Mouse (Mus musculus): ENCODE data around the gene Elmo3. TPM values are rescaled to one million over a fixed set of nuclear protein-coding genes. Genes with fewer than 3 reads are reported as not detected.
A peak's percentile ranks its signal among the peaks of the same experiment; 100 is the strongest.
"Not testable (repeated sequence)": the region's sequence is repeated elsewhere in the genome, so short reads cannot be mapped to it uniquely, and the experiment has no call there.

Elmo3 gene
- polyA plus RNA-seq, 1 experiment from 2014 or later, result 18.9 TPM

GRCm38 (mm10) chr8:105286907-105287306 lies 18.5 kb upstream of the Elmo3 start:
- peaks cover 6% of the 10 kb centered on the region; the same call in 1 of the 2 replicates for H3K27me3 ChIP-seq (ENCODE audit: control insufficient read depth, insufficient read depth, low read length)
- H3K27ac ChIP-seq (ENCODE audit: low read length), result no peak overlapping the region
- H3K4me2 ChIP-seq (ENCODE audit: low read depth, low read length), result no peak overlapping the region
- ATAC-seq (ENCODE audit: insufficient read depth, low FRiP score), result no peak
- H3K36me3 ChIP-seq (ENCODE audit: control insufficient read depth, insufficient read depth, low read length), result no peaks in the 10 kb centered on the region
- H3K4me1 ChIP-seq (ENCODE audit: control insufficient read depth, insufficient read depth, low read length), result peaks cover 21% of the 10 kb centered on the region
- no peaks in the 10 kb centered on the region for H3K9me3 ChIP-seq (replicated peaks; ENCODE audit: control insufficient read depth, low read length)
- H3K9ac ChIP-seq (ENCODE audit: low read length), result no peak overlapping the region
- H3K4me3 ChIP-seq (replicated peaks; ENCODE audit: low read length), result no peak overlapping the region
- WGBS, result 90% methylated on average over 4 of the region's 4 CpGs

- peak overlapping the region; percentile 64 for H3K4me3 ChIP-seq (replicated peaks; ENCODE audit: low read length)
- 84% methylated on average over 5 of the region's 5 CpGs for WGBS
- no peaks in the 10 kb centered on the region for H3K36me3 ChIP-seq (ENCODE audit: control insufficient read depth, insufficient read depth, low read length)
- peak overlapping the region; percentile 93 for H3K4me2 ChIP-seq (ENCODE audit: low read depth, low read length)
- no peak overlapping the region for H3K9ac ChIP-seq (ENCODE audit: low read length)
- peaks cover 21% of the 10 kb centered on the region for H3K4me1 ChIP-seq (ENCODE audit: control insufficient read depth, insufficient read depth, low read length)
- peaks cover 6% of the 10 kb centered on the region; the same call in 1 of the 2 replicates for H3K27me3 ChIP-seq (ENCODE audit: control insufficient read depth, insufficient read depth, low read length)
- no peak overlapping the region; the same call in 1 of the 2 replicates for H3K27ac ChIP-seq (ENCODE audit: low read length)
- no peaks in the 10 kb centered on the region for H3K9me3 ChIP-seq (replicated peaks; ENCODE audit: control insufficient read depth, low read length)
- ATAC-seq (ENCODE audit: insufficient read depth, low FRiP score), result no peak
Measured at GRCm38 (mm10) chr8:105288231-105288630, 17.2 kb upstream of the Elmo3 start.

- no peaks in the 10 kb centered on the region for H3K36me3 ChIP-seq (ENCODE audit: control insufficient read depth, insufficient read depth, low read length)
- under 1% methylated on average over 53 of the region's 53 CpGs for WGBS
- H3K9me3 ChIP-seq (replicated peaks; ENCODE audit: control insufficient read depth, low read length), result no peaks in the 10 kb centered on the region
- peak overlapping the region; percentile 93 for H3K4me2 ChIP-seq (ENCODE audit: low read depth, low read length)
- peak overlapping the region; percentile 87 for H3K27ac ChIP-seq (ENCODE audit: low read length)
- peak overlapping the region; percentile 71 for H3K9ac ChIP-seq (ENCODE audit: low read length)
- peaks cover 21% of the 10 kb centered on the region for H3K4me1 ChIP-seq (ENCODE audit: control insufficient read depth, insufficient read depth, low read length)
- ATAC-seq (ENCODE audit: insufficient read depth, low FRiP score), result peak; percentile 93
- peak overlapping the region; percentile 64 for H3K4me3 ChIP-seq (replicated peaks; ENCODE audit: low read length)
- peaks cover 6% of the 10 kb centered on the region; the same call in 1 of the 2 replicates for H3K27me3 ChIP-seq (ENCODE audit: control insufficient read depth, insufficient read depth, low read length)
Measured at GRCm38 (mm10) chr8:105288958-105289732, 16.3 kb upstream of the Elmo3 start.

- Histone ChIP-seq H3K36me3 (ENCODE audit: control insufficient read depth, insufficient read depth, low read length) (no peaks in the 10 kb centered on the region), H3K27me3 (ENCODE audit: control insufficient read depth, insufficient read depth, low read length) (peaks cover 6% of the 10 kb centered on the region; the same call in 1 of the 2 replicates), H3K4me1 (ENCODE audit: control insufficient read depth, insufficient read depth, low read length) (peaks cover 21% of the 10 kb centered on the region), H3K9ac (ENCODE audit: low read length) (peak within 1 kb of the TSS; percentile 71), H3K9me3 (replicated peaks; ENCODE audit: control insufficient read depth, low read length) (no peaks in the 10 kb centered on the region), H3K4me3 (replicated peaks; ENCODE audit: low read length) (peak within 1 kb of the TSS; percentile 64), H3K4me2 (ENCODE audit: low read depth, low read length) (peak within 1 kb of the TSS; percentile 93), H3K27ac (ENCODE audit: low read length) (peak within 1 kb of the TSS; percentile 87)
- under 1% methylated on average over 43 of the region's 43 CpGs for WGBS
- ATAC-seq (ENCODE audit: insufficient read depth, low FRiP score), result peak; percentile 5; the same call in 1 of the 2 replicates
Measured at GRCm38 (mm10) chr8:105289805-105290460, 15.5 kb upstream of the Elmo3 start, which contains the start of gene 4931428F04Rik. TSS of gene 4931428F04Rik (minus strand) at chr8:105289864.

- Histone ChIP-seq H3K9me3 (replicated peaks; ENCODE audit: control insufficient read depth, low read length) (no peaks in the 10 kb centered on the region), H3K36me3 (ENCODE audit: control insufficient read depth, insufficient read depth, low read length) (no peaks in the 10 kb centered on the region), H3K27ac (ENCODE audit: low read length) (no peak overlapping the region), H3K4me1 (ENCODE audit: control insufficient read depth, insufficient read depth, low read length) (peaks cover 21% of the 10 kb centered on the region), H3K4me2 (ENCODE audit: low read depth, low read length) (peak overlapping the region; percentile 93), H3K27me3 (ENCODE audit: control insufficient read depth, insufficient read depth, low read length) (peaks cover 6% of the 10 kb centered on the region; the same call in 1 of the 2 replicates), H3K9ac (ENCODE audit: low read length) (no peak overlapping the region), H3K4me3 (replicated peaks; ENCODE audit: low read length) (peak overlapping the region; percentile 64; the same call in 1 of the 2 replicates)
- WGBS, result 6% methylated on average over 31 of the region's 31 CpGs
- no peak for ATAC-seq (ENCODE audit: insufficient read depth, low FRiP score)
Measured at GRCm38 (mm10) chr8:105290554-105291314, 14.7 kb upstream of the Elmo3 start.

- not testable (repeated sequence) for ATAC-seq (ENCODE audit: insufficient read depth, low FRiP score); H3K4me2 ChIP-seq (ENCODE audit: low read depth, low read length); H3K9me3 ChIP-seq (replicated peaks; ENCODE audit: control insufficient read depth, low read length); H3K4me3 ChIP-seq (replicated peaks; ENCODE audit: low read length); H3K9ac ChIP-seq (ENCODE audit: low read length); H3K36me3 ChIP-seq (ENCODE audit: control insufficient read depth, insufficient read depth, low read length); H3K27ac ChIP-seq (ENCODE audit: low read length); H3K27me3 ChIP-seq (ENCODE audit: control insufficient read depth, insufficient read depth, low read length)
- WGBS, result 81% methylated on average over 8 of the region's 8 CpGs
- peaks cover 21% of the 10 kb centered on the region for H3K4me1 ChIP-seq (ENCODE audit: control insufficient read depth, insufficient read depth, low read length)
Measured at GRCm38 (mm10) chr8:105291364-105291763, 14.0 kb upstream of the Elmo3 start.

GRCm38 (mm10) chr8:105291802-105292201 lies 13.6 kb upstream of the Elmo3 start:
- WGBS, result 63% methylated on average over 3 of the region's 3 CpGs

GRCm38 (mm10) chr8:105292471-105292870 lies 12.9 kb upstream of the Elmo3 start:
- H3K4me3 ChIP-seq (replicated peaks; ENCODE audit: low read length), result no peak overlapping the region
- WGBS, result 82% methylated on average over 7 of the region's 7 CpGs
- no peak overlapping the region for H3K4me2 ChIP-seq (ENCODE audit: low read depth, low read length)

More at GRCm38 (mm10) chr8:105291802-105292201, 13.6 kb upstream of the Elmo3 start:
- not testable (repeated sequence) for H3K27me3 ChIP-seq (ENCODE audit: control insufficient read depth, insufficient read depth, low read length); H3K9ac ChIP-seq (ENCODE audit: low read length); H3K9me3 ChIP-seq (replicated peaks; ENCODE audit: control insufficient read depth, low read length); ATAC-seq (ENCODE audit: insufficient read depth, low FRiP score); H3K4me3 ChIP-seq (replicated peaks; ENCODE audit: low read length); H3K4me2 ChIP-seq (ENCODE audit: low read depth, low read length); H3K36me3 ChIP-seq (ENCODE audit: control insufficient read depth, insufficient read depth, low read length); H3K27ac ChIP-seq (ENCODE audit: low read length)
- peaks cover 23% of the 10 kb centered on the region for H3K4me1 ChIP-seq (ENCODE audit: control insufficient read depth, insufficient read depth, low read length)

More at GRCm38 (mm10) chr8:105292471-105292870, 12.9 kb upstream of the Elmo3 start:
- H3K4me1 ChIP-seq (ENCODE audit: control insufficient read depth, insufficient read depth, low read length), result peaks cover 27% of the 10 kb centered on the region
- H3K27me3 ChIP-seq (ENCODE audit: control insufficient read depth, insufficient read depth, low read length), result peaks cover 6% of the 10 kb centered on the region; the same call in 1 of the 2 replicates
- H3K9ac ChIP-seq (ENCODE audit: low read length), result no peak overlapping the region
- ATAC-seq (ENCODE audit: insufficient read depth, low FRiP score), result no peak
- H3K36me3 ChIP-seq (ENCODE audit: control insufficient read depth, insufficient read depth, low read length), result no peaks in the 10 kb centered on the region
- H3K9me3 ChIP-seq (replicated peaks; ENCODE audit: control insufficient read depth, low read length), result no peaks in the 10 kb centered on the region
- no peak overlapping the region for H3K27ac ChIP-seq (ENCODE audit: low read length)

Measured in stomach, embryonic 16.5 days (tissue).